Mouse (Mus musculus) erythroblast, embryonic 14.5 days (primary cell): ENCODE measurements around the gene Plpp6.

Source experiments
- GATA1 ChIP-seq: IDR thresholded peaks from 2 replicates; pipeline ENCODE4 v1.6.1; 2012; ENCODE audit warnings: low read length, inconsistent platforms, mixed read lengths
- TAL1 ChIP-seq: IDR thresholded peaks from 3 replicates; pipeline ENCODE4 v1.6.1; 2012; ENCODE audit warnings: low read length, inconsistent platforms, mixed read lengths

DNA sequence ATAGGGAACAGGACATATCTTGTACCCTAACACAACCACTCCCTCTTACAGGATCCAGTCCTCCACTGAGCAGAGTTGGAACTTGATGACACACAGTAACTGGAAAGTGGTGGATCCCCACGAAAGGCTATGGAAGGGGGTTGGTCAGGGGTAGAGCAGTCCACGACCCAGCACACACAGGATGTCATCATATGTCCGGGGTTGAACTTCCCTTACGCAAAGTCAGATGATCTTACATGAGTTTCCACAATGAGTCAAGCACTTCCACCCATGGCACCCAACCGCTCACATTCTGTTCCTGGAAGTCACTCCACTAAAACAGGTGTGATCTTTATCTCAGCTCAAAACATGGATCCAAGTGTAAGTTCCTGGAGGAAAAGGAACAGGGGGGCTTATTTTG is 45.9 kb upstream of the Plpp6 start:
- TF ChIP-seq GATA1 (no peak), TAL1 (no peak)
